Mouse (Mus musculus) CH12.LX (cell line): Measurements from ENCODE around the gene Morf4l1. TPM values are rescaled to one million over a fixed set of nuclear protein-coding genes. Genes with fewer than 3 reads are reported as not detected.

ENCODE experiments used
- DNase-seq: peaks from one replicate; pipeline ENCODE4 v3.0.0-alpha.2; 2013; ENCODE audit errors: extremely low read depth
- H3K27ac ChIP-seq: 2 replicates; pipeline ENCODE4 v1.5.1; 2012; ENCODE audit warnings: low read depth, mild to moderate bottlenecking, control low read depth, moderate library complexity; ENCODE audit not compliant: insufficient read depth
- H3K27me3 ChIP-seq: replicated peaks from 2 replicates; pipeline ENCODE3; 2012; ENCODE audit warnings: inconsistent platforms
- H3K36me3 ChIP-seq, 2 experiments: replicated peaks in 1 of 2; 2 replicates each; pipeline versions ENCODE3 to v1.6.1; 2012; ENCODE audit warnings: inconsistent platforms in 1 of 2, low read length in 1 of 2, mild to moderate bottlenecking in 1 of 2, mixed read lengths in 1 of 2, moderate library complexity in 1 of 2; ENCODE audit not compliant: control insufficient read depth in 1 of 2, insufficient read depth in 1 of 2
- H3K4me1 ChIP-seq, 2 experiments: 2 replicates each; pipeline ENCODE4 v1.6.1; 2012; ENCODE audit warnings: inconsistent platforms in 1 of 2, moderate library complexity in 1 of 2; ENCODE audit not compliant: insufficient read depth in 2 of 2, control insufficient read depth in 1 of 2
- H3K4me2 ChIP-seq: 2 replicates; pipeline ENCODE4 v1.6.1; 2012; ENCODE audit warnings: low read depth, mild to moderate bottlenecking, control low read depth; ENCODE audit not compliant: poor library complexity, insufficient read depth, severe bottlenecking
- H3K4me3 ChIP-seq, 3 experiments: fragments of 150-350 bp in 1 of 3; sonication (generic) in 1 of 3; replicated peaks in 1 of 3; 2 replicates each; pipeline versions ENCODE3 to v1.5.1; 2011 to 2012; ENCODE audit warnings: low read depth in 2 of 3, low read length in 2 of 3, mild to moderate bottlenecking in 2 of 3, moderate library complexity in 2 of 3, control low read depth in 1 of 3, improper control_type of control experiment in 1 of 3, inconsistent platforms in 1 of 3, mixed read lengths in 1 of 3; ENCODE audit not compliant: poor library complexity in 1 of 3
- H3K79me2 ChIP-seq: replicated peaks from 2 replicates; pipeline ENCODE4 v1.6.1; 2012; ENCODE audit warnings: mild to moderate bottlenecking, moderate library complexity; ENCODE audit not compliant: control insufficient read depth, poor library complexity, insufficient read depth, severe bottlenecking; ENCODE audit errors: extremely low read depth
- H3K9ac ChIP-seq: 2 replicates; pipeline ENCODE4 v1.6.1; 2012; ENCODE audit warnings: low read depth, mild to moderate bottlenecking, control low read depth, moderate library complexity; ENCODE audit not compliant: insufficient read depth
- H3K9me3 ChIP-seq: replicated peaks from 2 replicates; pipeline ENCODE3; 2012; ENCODE audit warnings: low read length, inconsistent platforms, mixed read lengths
- CHD1 ChIP-seq: IDR thresholded peaks from 2 replicates; pipeline ENCODE4 v1.6.1; 2012; ENCODE audit warnings: low read depth, low read length, improper control_type of control experiment, inconsistent platforms
- ETS1 ChIP-seq: conservative IDR thresholded peaks from 2 replicates; pipeline ENCODE4 v1.6.1; 2012; ENCODE audit warnings: low read depth, mild to moderate bottlenecking, inconsistent platforms, low read length, improper control_type of control experiment, moderate library complexity
- GABPA ChIP-seq: IDR thresholded peaks from 2 replicates; pipeline ENCODE4 v1.6.1; 2012; ENCODE audit warnings: low read depth, low read length, improper control_type of control experiment, inconsistent platforms; ENCODE audit not compliant: insufficient replicate concordance
- HCFC1 ChIP-seq: IDR thresholded peaks from 2 replicates; pipeline ENCODE4 v1.6.1; 2012; ENCODE audit warnings: low read depth, mild to moderate bottlenecking, inconsistent platforms, low read length, improper control_type of control experiment
- JUN ChIP-seq: IDR thresholded peaks from 2 replicates; pipeline ENCODE4 v1.6.1; 2011; ENCODE audit warnings: low read depth, mild to moderate bottlenecking, low read length, improper control_type of control experiment, moderate library complexity; ENCODE audit not compliant: insufficient read depth
- KAT2A ChIP-seq: IDR thresholded peaks from 2 replicates; pipeline ENCODE4 v1.6.1; 2012; ENCODE audit warnings: low read length, improper control_type of control experiment, inconsistent platforms; ENCODE audit not compliant: insufficient replicate concordance
- MAFK ChIP-seq: IDR thresholded peaks from 2 replicates; pipeline ENCODE4 v1.6.1; 2011; ENCODE audit warnings: low read length, improper control_type of control experiment; ENCODE audit not compliant: insufficient replicate concordance
- MEF2A ChIP-seq: IDR thresholded peaks from 2 replicates; pipeline ENCODE4 v1.6.1; 2014; ENCODE audit warnings: low read depth, mild to moderate bottlenecking, inconsistent platforms, low read length, improper control_type of control experiment, borderline replicate concordance
- NELFE ChIP-seq: IDR thresholded peaks from 2 replicates; pipeline ENCODE4 v1.6.1; 2011; ENCODE audit warnings: low read depth, low read length, improper control_type of control experiment
- NRF1 ChIP-seq: IDR thresholded peaks from 2 replicates; pipeline ENCODE4 v1.6.1; 2014; ENCODE audit warnings: low read depth, mild to moderate bottlenecking, inconsistent platforms, low read length, improper control_type of control experiment, moderate library complexity
- PAX5 ChIP-seq: IDR thresholded peaks from 2 replicates; pipeline ENCODE4 v1.6.1; 2012; ENCODE audit warnings: low read length, inconsistent platforms, mixed read lengths
- POLR2A ChIP-seq: IDR thresholded peaks from 2 replicates; pipeline ENCODE4 v1.6.1; 2011; ENCODE audit warnings: low read depth, mild to moderate bottlenecking, improper control_type of control experiment, low read length
- RAD21 ChIP-seq: IDR thresholded peaks from 2 replicates; pipeline ENCODE4 v1.6.1; 2011; ENCODE audit warnings: low read depth, mild to moderate bottlenecking, low read length, improper control_type of control experiment, moderate library complexity
- RCOR1 ChIP-seq: conservative IDR thresholded peaks from 2 replicates; pipeline ENCODE4 v1.6.1; 2012; ENCODE audit warnings: low read depth, mild to moderate bottlenecking, inconsistent platforms, low read length, improper control_type of control experiment
- TBP ChIP-seq: conservative IDR thresholded peaks from 2 replicates; pipeline ENCODE4 v1.6.1; 2011; ENCODE audit warnings: low read depth, low read length, improper control_type of control experiment
- TCF12 ChIP-seq: IDR thresholded peaks from 2 replicates; pipeline ENCODE4 v1.6.1; 2014; ENCODE audit warnings: low read depth, mild to moderate bottlenecking, inconsistent platforms, low read length, improper control_type of control experiment
- UBTF ChIP-seq: IDR thresholded peaks from 2 replicates; pipeline ENCODE4 v1.6.1; 2012; ENCODE audit warnings: low read depth, mild to moderate bottlenecking, inconsistent platforms, low read length, improper control_type of control experiment, moderate library complexity
- USF1 ChIP-seq: IDR thresholded peaks from 2 replicates; pipeline ENCODE4 v1.6.1; 2014; ENCODE audit warnings: low read depth, mild to moderate bottlenecking, inconsistent platforms, low read length, improper control_type of control experiment
- ZC3H11A ChIP-seq: IDR thresholded peaks from 2 replicates; pipeline ENCODE4 v1.6.1; 2012; ENCODE audit warnings: low read depth, mild to moderate bottlenecking, inconsistent platforms, low read length, improper control_type of control experiment
- ZNF384 ChIP-seq: IDR thresholded peaks from 2 replicates; pipeline ENCODE4 v1.6.1; 2012; ENCODE audit warnings: low read depth, low read length, improper control_type of control experiment, inconsistent platforms
- dilution Hi-C: fragments of 300-500 bp; cut with MboI; formaldehyde crosslinking; loops from 2 replicates; pipeline ENCODE4 v1.14.3; 2020; ENCODE audit warnings: low sequenced_read_pairs; ENCODE audit not compliant: extremely low pct_unique_long_range_greater_than_20kb, extremely low pct_ligation_motif_present
- in situ Hi-C: fragments of 300-500 bp; cut with MboI; formaldehyde crosslinking; loops from 3 replicates; pipeline ENCODE4 v1.14.3; 2019; ENCODE audit warnings: low sequenced_read_pairs, low pct_ligation_motif_present, low pct_unique_long_range_greater_than_20kb, mixed read lengths
- polyA plus RNA-seq: library from polyadenylated mRNA; unstranded; fragments of >175 nt; gene quantifications from 2 replicates; pipeline ENCODE4 v1.2.1, GENCODE M21; 2012; ENCODE audit warnings: low read depth; ENCODE audit not compliant: insufficient read length
- total RNA-seq, 2 experiments: library from RNA; depleted of rRNA; stranded (reverse); fragments of 300-350 nt in 1 of 2; fragments of >200 nt in 1 of 2; gene quantifications; 2 replicates each; pipeline ENCODE4 v1.2.3; 2012 to 2014

Gene Morf4l1
- total and polyA plus RNA-seq, 3 experiments, result 127 to 233 (median 225) TPM

DNA sequence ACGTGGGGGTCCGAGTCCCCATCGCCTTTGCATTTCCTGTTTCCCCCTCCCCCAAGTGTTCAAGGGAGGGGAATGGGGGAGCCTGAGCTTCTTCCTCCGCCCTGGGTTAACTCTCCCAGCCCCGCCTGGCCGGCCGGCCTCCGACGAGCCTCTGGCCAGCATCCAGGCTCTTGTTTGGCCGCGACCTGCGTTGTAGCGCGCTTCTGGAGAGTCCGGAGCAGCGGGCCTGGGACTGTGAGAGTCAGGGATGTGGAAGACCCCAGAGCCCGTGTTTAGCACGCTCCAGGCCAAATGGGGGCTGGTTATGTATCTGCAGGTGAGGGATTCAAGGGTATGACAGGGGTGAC is 49.1 kb upstream of the Morf4l1 start:
- H3K27ac ChIP-seq, result peak overlapping the region; percentile 6; the same call in 1 of the 2 replicates
- no peak for TF ChIP-seq ZC3H11A
- TF ChIP-seq RCOR1, result no peak
- TF ChIP-seq CHD1, result no peak
- no peak for TF ChIP-seq GABPA
- no peak for TF ChIP-seq JUN
- no peak for TF ChIP-seq HCFC1
- TF ChIP-seq PAX5, result no peak
- TF ChIP-seq TBP, result no peak
- no peak for TF ChIP-seq USF1
- no peak for TF ChIP-seq ZNF384
- no peak for TF ChIP-seq MEF2A
- no peak for TF ChIP-seq POLR2A
- TF ChIP-seq TCF12, result no peak
- no peak for TF ChIP-seq ETS1
- TF ChIP-seq RAD21, result no peak
- no peak; the same call in 1 of the 2 replicates for TF ChIP-seq UBTF
- TF ChIP-seq MAFK, result no peak
- no peak for TF ChIP-seq KAT2A
- no peak for TF ChIP-seq NELFE
- TF ChIP-seq NRF1, result no peak
- H3K79me2 ChIP-seq, result peaks cover 2% of the 10 kb centered on the region; the same call in 1 of the 2 replicates
- H3K27me3 ChIP-seq, result peaks cover 2% of the 10 kb centered on the region
- peaks cover 10 to 41% of the 10 kb centered on the region in 2 experiments for H3K4me1 ChIP-seq
- dilution Hi-C loops (no loop called here), in situ Hi-C loops (loop anchor here (5.0 kb wide), 1 partner anchor 36 kb away; no protein-coding TSS in a partner anchor)
- peak overlapping the region; percentile 69 for H3K9ac ChIP-seq
- peak overlapping the region; percentile 68 to 78 (median 69) for H3K4me3 ChIP-seq
- no peak for DNase-seq
- H3K36me3 ChIP-seq, result peaks cover 0 to 6% of the 10 kb centered on the region in 2 experiments
- H3K4me2 ChIP-seq, result peak overlapping the region; percentile 9
- H3K9me3 ChIP-seq, result peaks cover 2% of the 10 kb centered on the region
